Comparison of ENCODE assay signal across 14 mouse cellular contexts in genomic region chr11:52272619-52273018, GRCm38 (mm10). TPM values are rescaled to one million over a fixed set of nuclear protein-coding genes. Genes with fewer than 3 reads are reported as not detected.
DNase-seq lines count a peak whose midpoint lies in the region; ATAC-seq and TF ChIP-seq lines count a peak whose summit lies in the region.
"Had no signal": no experiment of that assay in that cellular context is flagged by ENCODE, and none has a peak within 500 bp of the region (broad histone marks: within the 10 kb centered on the region; RNA-seq: fewer than 3 reads in every experiment).

No protein-coding gene starts in this region.

- no peak for DNase-seq in heart, embryonic 10.5 days (ENCODE audit: low spot score)
- no peak for DNase-seq in heart, postnatal 14 days
- DNase-seq in lung, embryonic 14.5 days = no peak
- no peak for DNase-seq in lung, postnatal 14 days
- DNase-seq in Muller cell, postnatal 12 days (ENCODE audit: inconsistent ontology term) = peak; percentile 72
- peak; percentile 46 for DNase-seq in limb, embryonic 10.5 days (ENCODE audit: low spot score)
- DNase-seq in right cerebral cortex, postnatal 10 days (ENCODE audit: low spot score in 2 of 2) = no peak
- no peak for DNase-seq in frontal cortex, postnatal 36 days (ENCODE audit: low spot score in 2 of 2)
- DNase-seq: kidney, adult 11 months; left cerebral cortex, postnatal 4 days had no signal

- WGBS in heart, embryonic 10.5 days = 58% methylated on average over 6 of the region's 6 CpGs
- WGBS in lung, embryonic 14.5 days = 45% methylated on average over 6 of the region's 6 CpGs
- WGBS in limb, embryonic 10.5 days = 35% methylated on average over 6 of the region's 6 CpGs

- H3K27ac ChIP-seq in heart, embryonic 10.5 days = peak overlapping the region; percentile 78
- H3K27ac ChIP-seq in lung, embryonic 14.5 days (ENCODE audit: low read depth) = peak overlapping the region; percentile 81
- H3K27ac ChIP-seq in limb, embryonic 10.5 days = peak overlapping the region; percentile 56
- H3K27ac ChIP-seq: gastrocnemius, adult 2 months had no signal

- intact Hi-C loops in heart, postnatal 14 days (cut with DNase I) = no loop called here

- no peaks in the 10 kb centered on the region for H3K27me3 ChIP-seq in heart, embryonic 10.5 days (ENCODE audit: insufficient read depth, poor library complexity, severe bottlenecking)
- no peaks in the 10 kb centered on the region for H3K27me3 ChIP-seq in lung, embryonic 14.5 days (ENCODE audit: insufficient read depth, low read length)
- H3K27me3 ChIP-seq in limb, embryonic 10.5 days (ENCODE audit: low read depth, poor library complexity, severe bottlenecking) = no peaks in the 10 kb centered on the region

- peak; percentile 5; the same call in 1 of the 2 replicates for ATAC-seq in lung, embryonic 14.5 days (ENCODE audit: insufficient read depth)

- no peak overlapping the region for H3K4me3 ChIP-seq in heart, embryonic 10.5 days
- no peak overlapping the region for H3K4me3 ChIP-seq in lung, embryonic 14.5 days (ENCODE audit: low read depth, low read length)
- H3K4me3 ChIP-seq in limb, embryonic 10.5 days = no peak overlapping the region; the same call in 1 of the 2 replicates
- H3K4me3 ChIP-seq: gastrocnemius, adult 2 months had no signal

- 0 out of 2 replicates have a peak overlapping the region, but pooled peaks have one; percentile 1 for H3K4me2 ChIP-seq in lung, embryonic 14.5 days

- H3K36me3 ChIP-seq in heart, embryonic 10.5 days = peaks cover 7% of the 10 kb centered on the region; the same call in 1 of the 2 replicates
- peaks cover 17% of the 10 kb centered on the region; the same call in 1 of the 2 replicates for H3K36me3 ChIP-seq in lung, embryonic 14.5 days (ENCODE audit: insufficient read depth)
- peaks cover 52% of the 10 kb centered on the region for H3K36me3 ChIP-seq in limb, embryonic 10.5 days

- peaks cover 67% of the 10 kb centered on the region for H3K4me1 ChIP-seq in heart, embryonic 10.5 days
- H3K4me1 ChIP-seq in lung, embryonic 14.5 days (ENCODE audit: insufficient read depth) = peaks cover 20% of the 10 kb centered on the region
- H3K4me1 ChIP-seq in limb, embryonic 10.5 days = peaks cover 40% of the 10 kb centered on the region

- no peaks in the 10 kb centered on the region for H3K9me3 ChIP-seq in heart, embryonic 10.5 days
- H3K9me3 ChIP-seq in lung, embryonic 14.5 days (ENCODE audit: low read depth, low read length) = no peaks in the 10 kb centered on the region
- no peaks in the 10 kb centered on the region for H3K9me3 ChIP-seq in limb, embryonic 10.5 days (replicated peaks)

- H3K9ac ChIP-seq in lung, embryonic 14.5 days = no peak overlapping the region

- no peak for TF ChIP-seq CTCF in lung, embryonic 14.5 days (IDR thresholded peaks at IDR 0.05; ENCODE audit: low read depth)

RNA-seq across cellular contexts. Expression of gene Tcf7, which starts 10.2 kb away (rescaled TPM):
- polyA plus RNA-seq in heart, embryonic 10.5 days (2016; fragmentation: Nextera tagmentation; extraction: Ambion mirVana) = 7.6 and 11.5 TPM in 2 replicates
- total RNA-seq in heart, postnatal 14 days (2021) = 10 to 100 TPM in 1 of 2 experiments, 1 to 10 TPM in 1; 3.2 to 45.5 TPM
- polyA plus RNA-seq in lung, embryonic 14.5 days (2014; fragmentation: Nextera tagmentation; extraction: Ambion mirVana) = 64.2 and 68.8 TPM in 2 replicates
- 24.4 and 41.7 TPM in 2 replicates for polyA plus RNA-seq in limb, embryonic 10.5 days (2016; fragmentation: Nextera tagmentation; extraction: Ambion mirVana)

RNA-seq across cellular contexts. Expression of gene Skp1a, which starts 40.8 kb away (rescaled TPM):
- 516 and 546 TPM in 2 replicates for polyA plus RNA-seq in heart, embryonic 10.5 days (2016; fragmentation: Nextera tagmentation; extraction: Ambion mirVana)
- total RNA-seq in heart, postnatal 14 days (2021) = 100 to 1,000 TPM; 225 to 227 TPM
- 781 and 807 TPM in 2 replicates for polyA plus RNA-seq in lung, embryonic 14.5 days (2014; fragmentation: Nextera tagmentation; extraction: Ambion mirVana)
- 876 and 900 TPM in 2 replicates for polyA plus RNA-seq in limb, embryonic 10.5 days (2016; fragmentation: Nextera tagmentation; extraction: Ambion mirVana)

RNA-seq across cellular contexts. Expression of gene Olfr1371, which starts 58.8 kb away (rescaled TPM):
- polyA plus RNA-seq in heart, embryonic 10.5 days (2016; fragmentation: Nextera tagmentation; extraction: Ambion mirVana) = not detected in 2 replicates
- total RNA-seq in heart, postnatal 14 days (2021) = not detected
- not detected in 2 replicates for polyA plus RNA-seq in lung, embryonic 14.5 days (2014; fragmentation: Nextera tagmentation; extraction: Ambion mirVana)
- polyA plus RNA-seq in limb, embryonic 10.5 days (2016; fragmentation: Nextera tagmentation; extraction: Ambion mirVana) = not detected in 2 replicates
- total RNA-seq: gastrocnemius, adult 2 months; hematopoietic stem cell, adult 5-6 weeks; layer of hippocampus, adult 8-10 months; left cerebral cortex, postnatal 4 days had no signal
- polyA plus RNA-seq: liver, embryonic 16.5 days had no signal

Comparison
In these comparisons a context has a peak if more than half of its experiments do, and no peak if none do; other contexts are left out.
1. DNase-seq: peak in Muller cell, postnatal 12 days (single experiment) and limb, embryonic 10.5 days (single experiment); none in heart, embryonic 10.5 days (single experiment), heart, postnatal 14 days (0 of 2), lung, embryonic 14.5 days (single experiment), lung, postnatal 14 days (single experiment), right cerebral cortex, postnatal 10 days (0 of 2) and frontal cortex, postnatal 36 days (0 of 2).
2. Peak in every context shown above with its lines, with median percentiles within 50 percentile points of each other: H3K27ac ChIP-seq.